Mouse (Mus musculus): ENCODE measurements at regions not wholly inside any gene's neighbourhood (a gene's known extent, or its start where the extent isn't known, plus 50 kb on each side); places are given as distances from the start of the nearest gene placed in this dataset.

DNA sequence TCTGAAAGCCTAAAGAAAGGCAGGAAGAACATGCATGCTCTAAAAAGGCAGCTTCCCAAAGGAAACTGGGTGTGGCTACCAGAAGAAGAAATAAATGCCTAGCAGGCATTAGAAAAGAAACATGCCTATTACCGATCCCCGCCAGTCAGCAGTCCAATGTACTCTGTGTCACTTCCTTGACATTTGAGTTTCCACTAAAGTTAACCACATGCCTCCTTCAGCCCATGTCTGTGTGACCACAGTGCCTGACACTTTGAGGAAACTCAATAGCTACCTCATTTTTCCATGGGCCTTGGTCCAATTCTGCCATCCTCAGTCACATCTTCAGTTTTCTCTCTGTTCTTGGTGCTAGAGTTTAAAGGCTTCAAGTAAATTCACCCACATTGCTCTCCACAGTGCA, 233.7 kb upstream of the Isx start:
- Histone ChIP-seq H3K4me1 (no peaks in the 10 kb centered on the region), H3K36me3 (no peaks in the 10 kb centered on the region)
- WGBS: 78% methylated on average over 2 of the region's 2 CpGs

DNA sequence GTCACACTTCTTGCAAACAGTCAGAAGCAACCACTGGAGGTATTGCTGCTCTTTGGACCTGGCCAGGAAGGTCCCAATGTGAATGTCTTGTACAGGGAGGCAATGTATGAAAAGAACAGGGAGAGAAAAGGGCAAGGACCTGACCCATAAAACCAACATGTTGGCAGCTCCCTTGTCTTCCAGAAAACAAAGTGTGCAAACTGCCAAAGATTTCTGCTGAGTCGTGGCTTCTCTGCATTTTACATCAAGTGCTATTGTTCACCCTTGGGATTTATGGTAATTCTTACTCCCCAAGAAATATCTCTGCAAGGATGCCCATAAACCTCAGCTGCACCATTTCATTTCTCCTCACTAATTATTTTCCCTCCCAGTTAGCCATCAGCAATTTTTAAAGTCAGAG, 232.3 kb upstream of the Isx start:
- no peak overlapping the region for H3K4me3 ChIP-seq
- H3K4me1 ChIP-seq: no peaks in the 10 kb centered on the region
- H3K9me3 ChIP-seq: no peaks in the 10 kb centered on the region
- 38% methylated on average over 1 of the region's 1 CpGs for WGBS
- DNase-seq (ENCODE audit: low spot score): no peak
- H3K36me3 ChIP-seq: no peaks in the 10 kb centered on the region
- no peaks in the 10 kb centered on the region for H3K27me3 ChIP-seq (ENCODE audit: insufficient read depth, poor library complexity, severe bottlenecking)
- no peak overlapping the region for H3K27ac ChIP-seq

More for the DNA sequence above, 233.7 kb upstream of the Isx start:
- no peak for DNase-seq (ENCODE audit: low spot score)
- Histone ChIP-seq H3K9me3 (no peaks in the 10 kb centered on the region), H3K27me3 (ENCODE audit: insufficient read depth, poor library complexity, severe bottlenecking) (no peaks in the 10 kb centered on the region), H3K4me3 (no peak overlapping the region), H3K27ac (no peak overlapping the region)

DNA sequence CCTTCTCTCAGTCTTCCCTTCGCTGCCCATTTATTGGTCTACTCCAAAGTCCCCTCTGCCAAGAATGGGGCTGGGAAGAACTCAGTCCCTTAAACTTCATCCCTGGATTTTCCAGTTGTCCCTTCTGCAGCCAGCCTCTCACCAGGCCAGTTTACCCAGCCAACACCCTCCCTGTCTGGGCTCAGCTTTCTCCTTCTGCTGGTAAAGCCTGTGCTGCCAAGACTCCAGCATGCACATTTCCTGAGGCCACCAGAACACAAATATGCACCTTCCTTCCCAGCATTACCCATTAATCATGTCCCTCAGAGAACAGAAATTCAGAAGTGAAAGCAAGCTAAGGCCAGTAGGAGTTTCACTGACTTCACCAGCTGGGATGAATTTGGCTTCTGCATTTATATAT, 213.0 kb upstream of the Isx start:
- Histone ChIP-seq H3K9me3 (no peaks in the 10 kb centered on the region), H3K4me1 (no peaks in the 10 kb centered on the region), H3K4me3 (no peak overlapping the region), H3K36me3 (no peaks in the 10 kb centered on the region), H3K27me3 (ENCODE audit: insufficient read depth, poor library complexity, severe bottlenecking) (no peaks in the 10 kb centered on the region), H3K27ac (no peak overlapping the region)
- no peak for DNase-seq (ENCODE audit: low spot score)
- WGBS: 78% methylated on average over 1 of the region's 1 CpGs

- no peak overlapping the region for H3K4me3 ChIP-seq
- H3K27me3 ChIP-seq (ENCODE audit: insufficient read depth, poor library complexity, severe bottlenecking): no peaks in the 10 kb centered on the region
- no peak for DNase-seq (ENCODE audit: low spot score)
- no peaks in the 10 kb centered on the region for H3K9me3 ChIP-seq
- H3K4me1 ChIP-seq: no peaks in the 10 kb centered on the region
- no peak overlapping the region for H3K27ac ChIP-seq
- no peaks in the 10 kb centered on the region for H3K36me3 ChIP-seq
Measured at GRCm38 (mm10) chr8:74688342-74688741, 184.6 kb upstream of the Isx start.

- Histone ChIP-seq H3K27ac (no peak overlapping the region), H3K4me3 (no peak overlapping the region), H3K9me3 (no peaks in the 10 kb centered on the region), H3K27me3 (ENCODE audit: insufficient read depth, poor library complexity, severe bottlenecking) (no peaks in the 10 kb centered on the region), H3K4me1 (no peaks in the 10 kb centered on the region), H3K36me3 (no peaks in the 10 kb centered on the region)
- peak; percentile 0 for DNase-seq (ENCODE audit: low spot score)
Measured at GRCm38 (mm10) chr8:74696001-74696400, 177.0 kb upstream of the Isx start.

DNA sequence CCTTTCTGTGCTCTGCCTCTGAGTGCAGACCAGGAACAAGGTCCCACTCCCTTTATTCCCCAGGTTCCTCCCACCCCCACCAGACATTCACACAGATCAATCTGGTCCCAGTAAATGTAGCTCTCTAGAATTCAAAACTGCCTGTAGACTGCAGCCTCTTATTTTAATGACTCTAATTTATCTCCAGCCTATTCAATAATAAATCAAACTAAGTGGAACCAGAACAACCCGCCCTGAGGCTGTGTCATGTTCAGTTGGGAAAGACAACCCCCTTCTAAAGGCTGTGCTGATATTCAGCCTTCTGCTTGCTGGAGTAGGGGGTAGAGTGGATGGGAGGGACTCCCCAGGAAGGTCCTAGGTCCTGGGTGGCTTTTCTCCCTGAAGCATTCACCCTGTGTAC, 175.7 kb upstream of the Isx start:
- Histone ChIP-seq H3K27me3 (ENCODE audit: insufficient read depth, poor library complexity, severe bottlenecking) (no peaks in the 10 kb centered on the region), H3K4me3 (no peak overlapping the region), H3K9me3 (no peaks in the 10 kb centered on the region), H3K36me3 (no peaks in the 10 kb centered on the region), H3K27ac (no peak overlapping the region), H3K4me1 (no peaks in the 10 kb centered on the region)
- WGBS: 83% methylated on average over 1 of the region's 1 CpGs
- DNase-seq (ENCODE audit: low spot score): peak; percentile 33

DNA sequence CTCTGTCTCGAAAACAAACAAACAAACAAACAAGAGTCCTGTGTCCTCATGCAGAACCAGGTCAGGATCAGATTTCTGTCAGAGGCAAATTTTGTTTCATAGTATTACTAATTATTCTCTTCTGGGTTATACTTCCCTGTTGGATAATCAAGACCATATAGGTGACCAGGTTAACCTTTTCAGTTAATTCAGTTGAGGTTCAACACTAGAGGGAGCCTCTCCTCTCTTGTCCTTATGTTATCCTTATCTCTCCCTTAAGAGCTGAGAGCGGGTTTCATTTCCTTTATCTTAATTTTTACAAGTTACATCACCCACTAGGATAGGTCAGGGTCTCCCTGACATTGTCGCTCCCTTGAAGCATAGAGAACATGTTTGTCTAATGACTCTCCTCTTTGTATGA, 160.4 kb upstream of the Isx start:
- 48% methylated on average over 3 of the region's 3 CpGs for WGBS
- Histone ChIP-seq H3K27me3 (ENCODE audit: insufficient read depth, poor library complexity, severe bottlenecking) (no peaks in the 10 kb centered on the region), H3K36me3 (no peaks in the 10 kb centered on the region), H3K4me1 (no peaks in the 10 kb centered on the region), H3K27ac (no peak overlapping the region), H3K4me3 (no peak overlapping the region), H3K9me3 (no peaks in the 10 kb centered on the region)
- DNase-seq (ENCODE audit: low spot score): no peak

DNA sequence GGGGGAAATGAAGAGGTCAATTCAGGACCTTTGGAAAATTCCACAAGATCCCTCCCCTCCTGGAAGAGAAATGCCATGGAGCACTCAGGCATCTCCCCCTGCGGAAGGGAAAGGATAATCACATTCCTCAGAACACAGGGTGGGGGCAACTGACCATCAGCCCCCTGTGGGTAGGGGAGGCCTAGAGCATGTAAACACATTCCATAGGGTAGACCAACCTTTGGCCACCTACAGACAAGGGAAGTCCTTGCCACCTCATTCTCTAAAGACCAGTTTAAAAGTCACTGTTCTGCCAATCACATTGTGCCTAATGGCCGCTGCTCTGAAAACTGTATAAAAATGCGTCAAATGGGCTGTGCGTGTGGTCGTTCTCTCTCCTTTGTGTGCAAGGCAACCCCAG, 156.9 kb upstream of the Isx start:
- no peak overlapping the region for H3K4me3 ChIP-seq
- no peak for DNase-seq (ENCODE audit: low spot score)
- WGBS: 83% methylated on average over 5 of the region's 5 CpGs
- no peaks in the 10 kb centered on the region for H3K4me1 ChIP-seq
- H3K9me3 ChIP-seq: no peaks in the 10 kb centered on the region
- H3K27me3 ChIP-seq (ENCODE audit: insufficient read depth, poor library complexity, severe bottlenecking): no peaks in the 10 kb centered on the region
- no peak overlapping the region for H3K27ac ChIP-seq
- no peaks in the 10 kb centered on the region for H3K36me3 ChIP-seq

DNA sequence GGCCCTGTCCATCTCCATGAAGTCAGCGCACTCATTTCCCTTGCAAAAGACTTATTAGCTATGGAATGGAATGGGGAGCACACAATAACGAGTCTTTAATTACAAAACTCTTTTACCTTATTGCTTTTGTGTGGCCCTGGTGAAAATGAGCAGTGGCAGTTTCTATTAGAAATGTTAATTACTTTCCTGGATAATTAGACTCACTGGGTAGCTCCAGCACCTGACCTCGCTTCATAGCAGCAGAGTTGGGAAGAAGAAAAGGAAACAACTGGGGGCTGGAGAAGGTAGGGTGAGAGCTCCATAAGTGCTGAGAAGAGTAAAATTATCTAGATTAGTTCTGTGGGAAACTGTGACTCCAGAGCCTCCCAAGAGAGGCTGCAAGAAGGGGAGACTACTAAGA, 108.2 kb upstream of the Isx start:
- H3K27me3 ChIP-seq (ENCODE audit: insufficient read depth, poor library complexity, severe bottlenecking): no peaks in the 10 kb centered on the region
- no peak for DNase-seq (ENCODE audit: low spot score)
- H3K27ac ChIP-seq: no peak overlapping the region
- no peaks in the 10 kb centered on the region for H3K36me3 ChIP-seq
- H3K4me1 ChIP-seq: no peaks in the 10 kb centered on the region
- WGBS: 74% methylated on average over 3 of the region's 3 CpGs
- no peaks in the 10 kb centered on the region for H3K9me3 ChIP-seq
- H3K4me3 ChIP-seq: no peak overlapping the region

DNA sequence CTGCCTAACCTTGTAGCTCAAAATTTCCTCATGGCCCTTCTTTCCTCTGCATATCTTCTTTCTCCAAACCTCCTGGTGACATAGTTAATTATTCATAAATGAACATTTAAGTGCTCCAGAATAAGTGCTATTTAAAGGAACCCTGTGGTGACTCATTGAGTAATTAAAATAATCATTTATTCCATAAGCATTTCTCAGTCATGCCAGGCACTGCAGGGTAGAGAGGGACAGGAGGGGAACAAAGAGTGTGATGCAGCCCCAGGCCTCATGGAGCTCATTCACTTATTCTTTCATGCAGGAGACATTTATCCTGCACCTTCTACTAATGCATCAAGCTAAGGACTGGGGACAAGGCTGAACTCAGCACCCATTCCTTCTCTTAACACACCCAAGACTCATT, 97.4 kb upstream of the Isx start:
- no peak overlapping the region for H3K4me3 ChIP-seq
- no peaks in the 10 kb centered on the region for H3K9me3 ChIP-seq
- H3K27ac ChIP-seq: no peak overlapping the region
- no peak for DNase-seq (ENCODE audit: low spot score)
- no peaks in the 10 kb centered on the region for H3K4me1 ChIP-seq
- no peaks in the 10 kb centered on the region for H3K36me3 ChIP-seq
- no peaks in the 10 kb centered on the region for H3K27me3 ChIP-seq (ENCODE audit: insufficient read depth, poor library complexity, severe bottlenecking)

DNA sequence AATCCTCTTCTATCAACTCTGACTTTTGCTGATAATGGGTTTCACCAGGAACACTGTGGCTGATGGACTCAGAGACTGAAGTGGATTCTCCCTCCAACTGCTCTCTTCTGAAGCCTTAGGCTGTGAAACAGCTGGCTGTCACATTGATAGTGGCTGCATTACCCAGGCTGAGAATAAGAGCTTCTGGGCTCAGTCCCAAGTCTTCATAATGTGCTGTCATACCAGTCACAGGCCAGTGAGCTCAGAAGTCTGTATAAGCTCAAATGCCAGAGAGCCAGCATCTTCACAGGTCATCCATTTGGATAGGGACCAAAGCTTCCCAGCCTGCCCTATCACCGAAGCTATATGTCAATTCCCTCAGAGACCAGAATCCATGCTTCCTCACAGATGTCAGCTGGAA, 91.9 kb upstream of the Isx start:
- DNase-seq (ENCODE audit: low spot score): no peak
- Histone ChIP-seq H3K27me3 (ENCODE audit: insufficient read depth, poor library complexity, severe bottlenecking) (no peaks in the 10 kb centered on the region), H3K4me3 (no peak overlapping the region), H3K36me3 (no peaks in the 10 kb centered on the region), H3K4me1 (no peaks in the 10 kb centered on the region), H3K9me3 (peaks cover 12% of the 10 kb centered on the region), H3K27ac (no peak overlapping the region)
- 81% methylated on average over 1 of the region's 1 CpGs for WGBS

DNA sequence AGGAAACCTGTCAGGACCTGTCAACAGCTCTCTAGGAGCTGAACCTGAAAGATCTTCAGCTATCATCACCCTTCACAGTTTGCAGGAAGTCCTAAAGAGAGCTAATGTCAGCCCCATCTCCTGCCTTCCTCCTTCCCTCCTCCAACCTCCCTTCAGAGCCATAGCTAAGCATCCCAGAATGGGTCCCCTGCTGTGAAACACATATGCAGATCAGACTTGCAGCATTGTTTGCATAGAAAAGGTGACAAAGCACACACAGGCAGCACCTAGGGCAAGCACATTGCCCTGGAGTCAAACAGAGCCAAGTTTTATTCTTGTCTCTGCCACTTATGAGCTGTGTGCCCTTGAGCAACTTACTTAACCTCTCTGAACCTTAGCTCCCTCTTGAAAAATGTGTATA, 64.3 kb upstream of the Isx start:
- H3K9me3 ChIP-seq: no peaks in the 10 kb centered on the region
- H3K27me3 ChIP-seq (ENCODE audit: insufficient read depth, poor library complexity, severe bottlenecking): no peaks in the 10 kb centered on the region
- no peak overlapping the region for H3K27ac ChIP-seq
- H3K4me1 ChIP-seq: 0 out of 2 replicates have a peak, but pooled peaks cover 3% of the 10 kb centered on the region
- peak; percentile 33 for DNase-seq (ENCODE audit: low spot score)
- H3K4me3 ChIP-seq: no peak overlapping the region
- H3K36me3 ChIP-seq: no peaks in the 10 kb centered on the region

DNA sequence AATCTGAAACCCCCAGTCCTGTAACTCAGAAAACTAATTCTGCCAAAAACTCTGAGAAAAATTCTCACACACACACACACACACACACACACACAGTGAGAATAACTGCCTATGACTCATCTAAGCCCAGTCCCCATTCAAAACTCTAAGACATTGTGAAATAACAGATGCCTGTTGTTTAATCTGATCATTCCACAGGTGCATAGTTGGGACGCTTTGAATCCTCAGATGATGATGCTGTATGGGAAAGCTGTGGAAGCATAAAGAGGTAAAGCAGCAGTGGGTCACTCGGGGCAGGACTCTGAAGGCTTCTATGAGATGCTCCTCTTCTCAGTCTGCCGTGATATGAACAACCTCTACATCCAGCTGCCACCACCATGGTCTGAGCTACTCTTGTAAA, 62.9 kb upstream of the Isx start:
- H3K9me3 ChIP-seq: no peaks in the 10 kb centered on the region
- H3K4me3 ChIP-seq: no peak overlapping the region
- H3K36me3 ChIP-seq: no peaks in the 10 kb centered on the region
- 75% methylated on average over 3 of the region's 3 CpGs for WGBS
- no peak overlapping the region for H3K27ac ChIP-seq
- no peaks in the 10 kb centered on the region for H3K27me3 ChIP-seq (ENCODE audit: insufficient read depth, poor library complexity, severe bottlenecking)
- no peak for DNase-seq (ENCODE audit: low spot score)
- H3K4me1 ChIP-seq: 0 out of 2 replicates have a peak, but pooled peaks cover 3% of the 10 kb centered on the region

DNA sequence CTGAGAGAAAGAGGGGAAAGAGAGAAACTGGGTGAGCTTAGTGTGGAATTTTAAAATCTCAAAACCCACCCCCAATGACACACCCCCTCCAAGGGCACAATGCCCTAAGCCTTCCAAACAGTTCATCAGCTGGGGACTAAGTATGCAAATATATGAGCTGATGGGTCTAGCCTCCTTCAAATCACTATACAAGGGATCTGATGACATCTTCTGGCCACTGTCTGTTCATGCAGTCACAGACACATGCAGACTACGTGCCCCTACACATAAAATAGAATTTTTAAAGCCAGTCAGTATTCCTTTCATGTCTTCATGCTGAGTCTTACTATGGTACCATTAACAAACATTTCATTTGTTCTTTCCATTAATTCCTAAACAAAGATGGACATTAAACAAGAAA, 54.5 kb upstream of the Isx start:
- no peaks in the 10 kb centered on the region for H3K27me3 ChIP-seq (ENCODE audit: insufficient read depth, poor library complexity, severe bottlenecking)
- DNase-seq (ENCODE audit: low spot score): no peak
- no peak overlapping the region for H3K27ac ChIP-seq
- 68% methylated on average over 1 of the region's 1 CpGs for WGBS
- no peaks in the 10 kb centered on the region for H3K9me3 ChIP-seq
- no peak overlapping the region for H3K4me3 ChIP-seq
- H3K4me1 ChIP-seq: no peaks in the 10 kb centered on the region
- no peaks in the 10 kb centered on the region for H3K36me3 ChIP-seq

DNA sequence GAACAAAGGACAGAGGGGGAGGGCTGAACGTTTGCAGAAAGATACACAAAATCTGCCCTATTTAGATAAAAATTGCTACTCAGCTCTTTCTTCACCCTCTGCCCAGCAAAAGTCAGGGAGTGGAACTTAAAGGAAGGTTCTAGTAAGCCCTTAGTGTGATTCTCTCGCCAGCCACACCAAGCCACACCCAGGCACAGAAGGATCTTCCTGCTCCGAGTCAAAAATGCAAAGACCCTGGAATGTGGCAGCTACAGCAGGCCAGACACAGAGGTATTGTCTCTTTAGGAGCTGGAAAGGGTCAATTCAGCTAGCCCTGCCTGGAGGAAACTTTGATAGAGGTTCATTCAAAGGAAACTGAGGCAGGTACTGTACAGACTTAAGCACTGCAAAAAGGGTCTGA, 52.3 kb upstream of the Isx start:
- H3K9me3 ChIP-seq: no peaks in the 10 kb centered on the region
- H3K27me3 ChIP-seq (ENCODE audit: insufficient read depth, poor library complexity, severe bottlenecking): no peaks in the 10 kb centered on the region
- 22% methylated on average over 3 of the region's 3 CpGs for WGBS
- DNase-seq (ENCODE audit: low spot score): no peak
- H3K4me3 ChIP-seq: no peak overlapping the region
- no peak overlapping the region for H3K27ac ChIP-seq
- no peaks in the 10 kb centered on the region for H3K4me1 ChIP-seq
- no peaks in the 10 kb centered on the region for H3K36me3 ChIP-seq

Measured in heart, embryonic 10.5 days (tissue).